Mouse (Mus musculus) heart, postnatal 25 days (tissue): ENCODE measurements around the gene Zdhhc23. TPM values are rescaled to one million over a fixed set of nuclear protein-coding genes. Genes with fewer than 3 reads are reported as not detected.

ENCODE experiments used
- DNase-seq: peaks from one replicate; pipeline ENCODE4 v3.0.0; 2022; ENCODE audit warnings: low spot score
- intact Hi-C: fragments of 180-260 bp; cut with DNase I; formaldehyde crosslinking; loops from one replicate; pipeline ENCODE4 v1.15.1; 2025
- total RNA-seq, 2 experiments: library from RNA; stranded (reverse); gene quantifications; 2 replicates each; pipeline ENCODE4 v1.2.3; 2021

Gene Zdhhc23
- total RNA-seq = under 1 TPM; 0.28 to 0.52 TPM

GRCm38 (mm10) chr16:43979328-43980109 lies at the start of gene Zdhhc23:
TSS of gene Zdhhc23 (minus strand) at chr16:43979791.
- intact Hi-C loops = no loop called here
- DNase-seq = no peak

GRCm38 (mm10) chr16:44029273-44029672 lies 49.7 kb upstream of the Zdhhc23 start:
- no peak for DNase-seq
- intact Hi-C loops = no loop called here

GRCm38 (mm10) chr16:44026822-44027221 lies 47.2 kb upstream of the Zdhhc23 start:
- no peak for DNase-seq
- intact Hi-C loops = no loop called here

- DNase-seq = no peak
- intact Hi-C loops = no loop called here
These were observed 46.6 kb upstream of the Zdhhc23 start for GRCm38 (mm10) chr16:44026210-44026609.

- intact Hi-C loops = no loop called here
- DNase-seq = no peak
These were observed 39.5 kb upstream of the Zdhhc23 start for GRCm38 (mm10) chr16:44018986-44019548.

GRCm38 (mm10) chr16:44018372-44018771 lies 38.8 kb upstream of the Zdhhc23 start:
- DNase-seq = no peak
- intact Hi-C loops = no loop called here

- DNase-seq = no peak
- intact Hi-C loops = no loop called here
These were observed 38.1 kb upstream of the Zdhhc23 start for GRCm38 (mm10) chr16:44017707-44018106.

- intact Hi-C loops = no loop called here
- no peak for DNase-seq
These were observed 36.6 kb upstream of the Zdhhc23 start for GRCm38 (mm10) chr16:44016164-44016563.

GRCm38 (mm10) chr16:44015416-44016158 lies 36.0 kb upstream of the Zdhhc23 start:
- DNase-seq = no peak
- intact Hi-C loops = no loop called here

GRCm38 (mm10) chr16:44011010-44011409 lies 31.4 kb upstream of the Zdhhc23 start:
- DNase-seq = no peak
- intact Hi-C loops = no loop called here

GRCm38 (mm10) chr16:44002086-44002485 lies 22.5 kb upstream of the Zdhhc23 start:
- DNase-seq = no peak
- intact Hi-C loops = no loop called here

- DNase-seq = no peak
- intact Hi-C loops = no loop called here
These were observed 19.9 kb upstream of the Zdhhc23 start for GRCm38 (mm10) chr16:43999541-43999940.

- intact Hi-C loops = no loop called here
- DNase-seq = no peak
These were observed 19.5 kb upstream of the Zdhhc23 start for GRCm38 (mm10) chr16:43999111-43999510.

- no peak for DNase-seq
- intact Hi-C loops = no loop called here
These were observed 15.0 kb upstream of the Zdhhc23 start for GRCm38 (mm10) chr16:43994623-43995022.

- no peak for DNase-seq
- intact Hi-C loops = no loop called here
These were observed 6.7 kb upstream of the Zdhhc23 start for GRCm38 (mm10) chr16:43986299-43986698.

- DNase-seq = no peak
- intact Hi-C loops = no loop called here
These were observed 569 bp upstream of the Zdhhc23 start for GRCm38 (mm10) chr16:43980110-43980609.

- DNase-seq = no peak
- intact Hi-C loops = no loop called here
These were observed 622 bp downstream of the Zdhhc23 start for GRCm38 (mm10) chr16:43979010-43979327.

GRCm38 (mm10) chr16:43973606-43974220 lies 5.9 kb downstream of the Zdhhc23 start:
- intact Hi-C loops = no loop called here
- no peak for DNase-seq

GRCm38 (mm10) chr16:43973147-43973546 lies 6.4 kb downstream of the Zdhhc23 start:
- DNase-seq = no peak
- intact Hi-C loops = no loop called here

GRCm38 (mm10) chr16:43972391-43972790 lies 7.2 kb downstream of the Zdhhc23 start:
- DNase-seq = no peak

GRCm38 (mm10) chr16:43971741-43972140 lies 7.8 kb downstream of the Zdhhc23 start:
- no peak for DNase-seq
- intact Hi-C loops = no loop called here

More at GRCm38 (mm10) chr16:43972391-43972790, 7.2 kb downstream of the Zdhhc23 start:
- intact Hi-C loops = no loop called here
